Mouse (Mus musculus): Measurements from ENCODE around the gene Lrrc1.

The Lrrc1 gene

GRCm38 (mm10) chr9:77428115-77428747 is 116.4 kb downstream of the Lrrc1 start:
- DNase-seq (ENCODE audit: low read depth, low spot score), result no peak

GRCm38 (mm10) chr9:77427292-77428114 is 117.2 kb downstream of the Lrrc1 start:
- DNase-seq (ENCODE audit: low read depth, low spot score), result no peak

- no peak for DNase-seq (ENCODE audit: low read depth, low spot score)
Measured at GRCm38 (mm10) chr9:77426110-77426509, 118.6 kb downstream of the Lrrc1 start.

GRCm38 (mm10) chr9:77425553-77425952 is 119.1 kb downstream of the Lrrc1 start:
- DNase-seq (ENCODE audit: low read depth, low spot score), result no peak

- DNase-seq (ENCODE audit: low read depth, low spot score), result no peak
Measured at GRCm38 (mm10) chr9:77420200-77420585, 124.5 kb downstream of the Lrrc1 start.

- DNase-seq (ENCODE audit: low read depth, low spot score), result no peak
Measured at GRCm38 (mm10) chr9:77419501-77420199, 125.0 kb downstream of the Lrrc1 start.

GRCm38 (mm10) chr9:77418800-77419199 is 125.9 kb downstream of the Lrrc1 start:
- no peak for DNase-seq (ENCODE audit: low read depth, low spot score)

- DNase-seq (ENCODE audit: low read depth, low spot score), result no peak
Measured at GRCm38 (mm10) chr9:77416486-77416885, 128.2 kb downstream of the Lrrc1 start.

GRCm38 (mm10) chr9:77416002-77416401 is 128.7 kb downstream of the Lrrc1 start:
- no peak for DNase-seq (ENCODE audit: low read depth, low spot score)

GRCm38 (mm10) chr9:77411830-77412425 is 132.7 kb downstream of the Lrrc1 start:
- DNase-seq (ENCODE audit: low read depth, low spot score), result no peak

- no peak for DNase-seq (ENCODE audit: low read depth, low spot score)
Measured at GRCm38 (mm10) chr9:77410968-77411367, 133.7 kb downstream of the Lrrc1 start.

- no peak for DNase-seq (ENCODE audit: low read depth, low spot score)
Measured at GRCm38 (mm10) chr9:77410524-77410923, 134.1 kb downstream of the Lrrc1 start.

GRCm38 (mm10) chr9:77408053-77408603 is 136.5 kb downstream of the Lrrc1 start:
- DNase-seq (ENCODE audit: low read depth, low spot score), result no peak

GRCm38 (mm10) chr9:77406906-77407305 is 137.8 kb downstream of the Lrrc1 start:
- DNase-seq (ENCODE audit: low read depth, low spot score), result no peak

GRCm38 (mm10) chr9:77404458-77404857 is 140.2 kb downstream of the Lrrc1 start:
- DNase-seq (ENCODE audit: low read depth, low spot score), result no peak

- no peak for DNase-seq (ENCODE audit: low read depth, low spot score)
Measured at GRCm38 (mm10) chr9:77403961-77404360, 140.7 kb downstream of the Lrrc1 start.

- no peak for DNase-seq (ENCODE audit: low read depth, low spot score)
Measured at GRCm38 (mm10) chr9:77402971-77403370, 141.7 kb downstream of the Lrrc1 start.

GRCm38 (mm10) chr9:77399801-77400200 is 144.9 kb downstream of the Lrrc1 start:
- DNase-seq (ENCODE audit: low read depth, low spot score), result no peak

GRCm38 (mm10) chr9:77398856-77399631 is 145.6 kb downstream of the Lrrc1 start:
- no peak for DNase-seq (ENCODE audit: low read depth, low spot score)

GRCm38 (mm10) chr9:77397027-77397426 is 147.6 kb downstream of the Lrrc1 start:
- no peak for DNase-seq (ENCODE audit: low read depth, low spot score)

GRCm38 (mm10) chr9:77391248-77391647 is 153.4 kb downstream of the Lrrc1 start:
- no peak for DNase-seq (ENCODE audit: low read depth, low spot score)

All from WW6 (cell line).